Mouse (Mus musculus) kidney, adult 2 months (tissue): ENCODE measurements around the gene Nhsl2. TPM values are rescaled to one million over a fixed set of nuclear protein-coding genes. Genes with fewer than 3 reads are reported as not detected.

Experiments used
- DNase-seq: peaks from one replicate; pipeline ENCODE4 v3.0.0; 2021
- H3K27ac ChIP-seq: fragments of 200-500 bp; 2 replicates; pipeline ENCODE4 v1.5.1; 2012; ENCODE audit warnings: low read depth, low read length, control low read depth, inconsistent platforms; ENCODE audit not compliant: insufficient read depth
- H3K27me3 ChIP-seq: fragments of 200-500 bp; replicated peaks from 2 replicates; pipeline ENCODE4 v1.6.1; 2012; ENCODE audit warnings: mild to moderate bottlenecking, moderate library complexity, low read length, inconsistent platforms; ENCODE audit not compliant: control insufficient read depth, insufficient read depth
- H3K36me3 ChIP-seq: fragments of 200-500 bp; 2 replicates; pipeline ENCODE4 v1.6.1; 2012; ENCODE audit warnings: mild to moderate bottlenecking, moderate library complexity, low read length, inconsistent platforms; ENCODE audit not compliant: control insufficient read depth, insufficient read depth
- H3K4me1 ChIP-seq: fragments of 200-500 bp; 2 replicates; pipeline ENCODE4 v1.6.1; 2011; ENCODE audit warnings: low read length; ENCODE audit not compliant: control insufficient read depth, insufficient read depth
- H3K4me3 ChIP-seq: fragments of 200-500 bp; 2 replicates; pipeline ENCODE4 v1.5.1; 2011; ENCODE audit warnings: mild to moderate bottlenecking, low read depth, low read length, control low read depth; ENCODE audit not compliant: insufficient read depth
- CTCF ChIP-seq: fragments of 200-500 bp; conservative IDR thresholded peaks from 2 replicates; pipeline ENCODE4 v1.5.1; 2011; ENCODE audit warnings: low read depth, mild to moderate bottlenecking, control low read depth, low read length, moderate library complexity, mixed read lengths; ENCODE audit not compliant: insufficient read depth, insufficient read length
- POLR2A ChIP-seq: fragments of 200-500 bp; IDR thresholded peaks from one replicate; pipeline ENCODE4 v1.6.1; 2011; ENCODE audit warnings: low read depth, low read length, control low read depth
- WGBS: fragments of 180-500 bp; shearing (Covaris S2); methylation state at CpG from one replicate; pipeline ENCODE4 v1.1.7; 2018; 5-methylcytosine and 5-hydroxymethylcytosine counted together
- polyA plus RNA-seq: library from polyadenylated mRNA; depleted of rRNA; stranded (reverse); fragments of >200 nt; gene quantifications from 2 replicates; pipeline ENCODE4 v1.2.3, GENCODE M21; 2012

Gene Nhsl2
- polyA plus RNA-seq, 1 experiment = 4.0 TPM

GRCm38 (mm10) chrX:102005141-102005641, 156.0 kb downstream of the Nhsl2 start:
- Histone ChIP-seq H3K27ac (peak overlapping the region; percentile 44; the same call in 1 of the 2 replicates), H3K4me3 (no peak overlapping the region), H3K36me3 (no peaks in the 10 kb centered on the region), H3K27me3 (no peaks in the 10 kb centered on the region), H3K4me1 (no peaks in the 10 kb centered on the region)
- TF ChIP-seq POLR2A (no peak), CTCF (no peak)
- WGBS = 16% methylated on average over 10 of the region's 10 CpGs
- DNase-seq = peak; percentile 45

DNA sequence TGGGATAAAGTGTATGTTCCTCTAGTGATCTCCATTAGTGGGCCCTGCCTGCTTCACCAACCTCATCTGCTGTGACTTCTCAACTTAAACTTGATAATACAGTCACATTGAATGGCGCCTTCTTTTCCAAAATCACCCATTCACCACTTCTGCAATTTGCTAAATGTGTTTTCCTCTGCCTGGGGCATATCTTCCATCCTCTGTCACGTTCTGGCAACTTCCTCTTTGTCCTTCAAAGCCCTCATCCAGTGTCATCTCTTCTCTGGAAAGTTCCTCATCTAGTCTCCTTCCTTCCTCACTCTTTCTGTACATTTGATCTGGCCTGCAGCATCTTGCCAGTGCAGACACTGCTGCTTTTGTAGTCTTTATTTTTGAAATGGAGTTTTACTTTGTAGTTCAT, 158.8 kb downstream of the Nhsl2 start:
- Histone ChIP-seq H3K27me3 (no peaks in the 10 kb centered on the region), H3K4me1 (no peaks in the 10 kb centered on the region), H3K36me3 (no peaks in the 10 kb centered on the region), H3K27ac (no peak overlapping the region), H3K4me3 (no peak overlapping the region)
- DNase-seq = no peak
- WGBS = 96% methylated on average over 2 of the region's 2 CpGs
- TF ChIP-seq POLR2A = no peak
- TF ChIP-seq CTCF = no peak

DNA sequence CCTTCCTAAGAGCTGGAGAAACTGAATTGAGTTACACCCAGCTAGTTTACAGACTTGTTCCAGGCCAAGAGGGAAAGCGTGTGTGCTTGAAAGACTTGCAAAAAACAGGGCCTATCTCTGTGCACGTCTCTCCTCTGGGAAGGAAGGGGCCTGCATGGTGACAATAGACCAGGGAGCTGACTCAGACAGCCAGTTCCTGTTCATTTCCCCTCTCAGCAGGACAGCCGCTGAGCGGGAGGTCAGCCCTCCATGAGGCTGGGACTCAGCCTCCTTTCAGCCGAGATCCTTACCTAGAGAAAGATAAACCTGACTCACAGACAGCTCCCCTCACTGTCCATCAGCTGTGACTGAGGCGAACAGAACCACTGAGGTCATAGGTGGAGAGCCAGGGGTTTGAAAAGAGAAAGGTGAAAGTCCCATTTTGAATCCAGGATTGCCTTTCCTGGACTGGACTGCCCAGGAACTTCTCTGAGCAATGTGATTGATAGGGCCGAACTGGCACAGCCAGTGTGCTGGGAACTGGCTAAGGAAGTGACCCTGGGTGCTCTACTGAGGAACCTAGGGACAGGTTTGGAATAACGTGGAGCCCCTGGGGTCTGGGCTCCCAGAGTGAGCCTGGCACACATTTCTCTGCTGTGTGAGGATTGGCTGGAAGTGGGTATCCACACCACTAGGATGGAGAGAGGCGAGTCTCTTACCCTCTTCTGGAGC, 168.2 kb downstream of the Nhsl2 start:
- H3K4me1 ChIP-seq = no peaks in the 10 kb centered on the region
- no peaks in the 10 kb centered on the region for H3K36me3 ChIP-seq
- peak; percentile 51 for DNase-seq
- 57% methylated on average over 9 of the region's 9 CpGs for WGBS
- peak overlapping the region; percentile 55 for H3K27ac ChIP-seq
- peak overlapping the region; percentile 41 for H3K4me3 ChIP-seq
- no peaks in the 10 kb centered on the region for H3K27me3 ChIP-seq
- TF ChIP-seq CTCF (no peak), POLR2A (no peak)

- no peak overlapping the region for H3K27ac ChIP-seq
- no peak for DNase-seq
- no peaks in the 10 kb centered on the region for H3K27me3 ChIP-seq
- 73% methylated on average over 3 of the region's 3 CpGs for WGBS
- TF ChIP-seq POLR2A (no peak), CTCF (no peak)
- H3K4me3 ChIP-seq = 0 out of 2 replicates have a peak overlapping the region, but pooled peaks have one; percentile 24
- H3K36me3 ChIP-seq = no peaks in the 10 kb centered on the region
- no peaks in the 10 kb centered on the region for H3K4me1 ChIP-seq
These were observed 169.7 kb downstream of the Nhsl2 start for GRCm38 (mm10) chrX:102018890-102019289.

GRCm38 (mm10) chrX:102019471-102020240, 170.5 kb downstream of the Nhsl2 start:
- Histone ChIP-seq H3K36me3 (no peaks in the 10 kb centered on the region), H3K4me1 (no peaks in the 10 kb centered on the region), H3K27ac (peak overlapping the region; percentile 31; the same call in 1 of the 2 replicates), H3K4me3 (no peak overlapping the region), H3K27me3 (no peaks in the 10 kb centered on the region)
- TF ChIP-seq CTCF (no peak), POLR2A (no peak)
- 60% methylated on average over 7 of the region's 7 CpGs for WGBS
- no peak for DNase-seq

DNA sequence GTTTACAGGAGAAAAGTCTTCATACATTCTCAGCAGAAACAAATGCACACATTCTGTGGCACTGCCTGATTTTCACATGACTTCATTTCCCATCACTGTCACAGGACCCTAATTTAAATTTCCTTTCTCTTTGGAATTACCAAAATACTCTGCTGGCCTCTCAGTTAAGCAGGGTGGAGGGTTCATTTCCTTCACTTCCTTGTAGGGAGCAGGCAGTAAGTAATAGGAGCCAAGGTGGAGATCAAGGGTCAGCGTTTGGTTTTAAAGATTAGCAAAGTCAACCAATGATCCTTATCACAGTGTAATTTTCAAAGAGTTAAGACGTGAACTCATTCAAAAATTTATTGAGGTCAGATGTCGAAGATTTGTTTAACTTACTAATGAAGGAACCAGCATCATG, 175.8 kb downstream of the Nhsl2 start:
- Histone ChIP-seq H3K4me3 (no peak overlapping the region), H3K36me3 (no peaks in the 10 kb centered on the region), H3K27me3 (no peaks in the 10 kb centered on the region), H3K4me1 (no peaks in the 10 kb centered on the region), H3K27ac (no peak overlapping the region)
- TF ChIP-seq POLR2A (no peak), CTCF (no peak)
- 14% methylated on average over 3 of the region's 3 CpGs for WGBS
- peak; percentile 59 for DNase-seq

DNA sequence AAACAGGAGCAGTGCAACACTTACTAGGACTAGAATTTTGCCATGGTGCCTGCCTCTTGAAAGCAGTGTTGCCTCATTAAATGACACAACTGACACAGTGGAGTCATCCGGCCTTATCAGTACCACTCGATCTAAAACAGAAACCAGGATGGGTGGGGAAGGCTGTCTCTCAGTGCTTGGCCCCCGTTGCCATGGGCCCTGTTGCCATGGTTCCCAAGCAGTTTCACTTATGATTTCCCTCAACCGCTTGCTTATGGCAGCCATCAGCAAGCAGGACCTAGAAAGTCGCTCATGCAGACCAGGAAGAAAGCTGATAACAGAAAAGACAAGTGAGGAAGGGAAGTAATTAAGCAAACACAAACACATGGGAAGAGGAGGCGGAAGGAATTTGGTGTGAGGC, 182.7 kb downstream of the Nhsl2 start:
- Histone ChIP-seq H3K27ac (no peak overlapping the region), H3K27me3 (no peaks in the 10 kb centered on the region), H3K36me3 (no peaks in the 10 kb centered on the region), H3K4me1 (no peaks in the 10 kb centered on the region), H3K4me3 (no peak overlapping the region)
- DNase-seq = peak; percentile 67
- 50% methylated on average over 6 of the region's 6 CpGs for WGBS
- no peak for TF ChIP-seq POLR2A
- no peak for TF ChIP-seq CTCF
